Mouse (Mus musculus): ENCODE measurements at regions not wholly inside any gene's neighbourhood (a gene's known extent, or its start where the extent isn't known, plus 50 kb on each side); places are given as distances from the start of the nearest gene placed in this dataset.

GRCm38 (mm10) chr1:35331602-35332339, 482.0 kb downstream of the Plekhb2 start:
- DNase-seq (ENCODE audit: low read depth, low spot score): peak; percentile 51

- DNase-seq (ENCODE audit: low read depth, low spot score): no peak
Measured at GRCm38 (mm10) chr1:35332340-35332684, 482.5 kb downstream of the Plekhb2 start.

- DNase-seq (ENCODE audit: low read depth, low spot score): no peak
Measured at GRCm38 (mm10) chr1:35337647-35338046, 487.9 kb downstream of the Plekhb2 start.

- DNase-seq (ENCODE audit: low read depth, low spot score): no peak
Measured at GRCm38 (mm10) chr1:35338184-35338583, 488.4 kb downstream of the Plekhb2 start.

GRCm38 (mm10) chr1:35344539-35344938, 494.8 kb downstream of the Plekhb2 start:
- DNase-seq (ENCODE audit: low read depth, low spot score): no peak

- DNase-seq (ENCODE audit: low read depth, low spot score): no peak
Measured at GRCm38 (mm10) chr1:35348294-35348693, 498.5 kb downstream of the Plekhb2 start.

GRCm38 (mm10) chr1:35358981-35359380, 509.2 kb downstream of the Plekhb2 start:
- no peak for DNase-seq (ENCODE audit: low read depth, low spot score)

- peak; percentile 58 for DNase-seq (ENCODE audit: low read depth, low spot score)
Measured at GRCm38 (mm10) chr1:35361465-35361864, 511.7 kb downstream of the Plekhb2 start.

GRCm38 (mm10) chr1:35362836-35363235, 513.1 kb downstream of the Plekhb2 start:
- DNase-seq (ENCODE audit: low read depth, low spot score): no peak

- DNase-seq (ENCODE audit: low read depth, low spot score): no peak
Measured at GRCm38 (mm10) chr1:35366559-35366958, 516.8 kb downstream of the Plekhb2 start.

GRCm38 (mm10) chr1:35372751-35373150, 523.0 kb downstream of the Plekhb2 start:
- no peak for DNase-seq (ENCODE audit: low read depth, low spot score)

- no peak for DNase-seq (ENCODE audit: low read depth, low spot score)
Measured at GRCm38 (mm10) chr1:35380633-35381385, 531.0 kb downstream of the Plekhb2 start.

GRCm38 (mm10) chr1:35385430-35385829, 535.7 kb downstream of the Plekhb2 start:
- DNase-seq (ENCODE audit: low read depth, low spot score): no peak

GRCm38 (mm10) chr1:35388181-35388580, 538.4 kb downstream of the Plekhb2 start:
- peak; percentile 65 for DNase-seq (ENCODE audit: low read depth, low spot score)

- DNase-seq (ENCODE audit: low read depth, low spot score): no peak
Measured at GRCm38 (mm10) chr1:35390371-35390770, 540.6 kb downstream of the Plekhb2 start.

- DNase-seq (ENCODE audit: low read depth, low spot score): no peak
Measured at GRCm38 (mm10) chr1:35390858-35391586, 541.2 kb downstream of the Plekhb2 start.

GRCm38 (mm10) chr1:35393550-35394118, 543.9 kb downstream of the Plekhb2 start:
- DNase-seq (ENCODE audit: low read depth, low spot score): no peak

GRCm38 (mm10) chr1:35400674-35401359, 551.0 kb downstream of the Plekhb2 start:
- DNase-seq (ENCODE audit: low read depth, low spot score): no peak

- DNase-seq (ENCODE audit: low read depth, low spot score): no peak
Measured at GRCm38 (mm10) chr1:35402995-35403394, 553.2 kb downstream of the Plekhb2 start.

GRCm38 (mm10) chr1:35405418-35405817, 555.6 kb downstream of the Plekhb2 start:
- no peak for DNase-seq (ENCODE audit: low read depth, low spot score)

GRCm38 (mm10) chr1:35415646-35416045, 565.9 kb downstream of the Plekhb2 start:
- DNase-seq (ENCODE audit: low read depth, low spot score): no peak
